Mouse (Mus musculus) embryonic facial prominence, embryonic 10.5 days (tissue): ENCODE results near the gene Gpr161. TPM values are rescaled to one million over a fixed set of nuclear protein-coding genes. Genes with fewer than 3 reads are reported as not detected.

ENCODE experiments used
- DNase-seq: peaks from one replicate; pipeline ENCODE4 v3.0.0-alpha.2; 2017; ENCODE audit warnings: low spot score
- H3K27ac ChIP-seq: fragments of 300-500 bp; sonication (generic); replicated peaks from 2 replicates; pipeline ENCODE4 v1.5.1; 2016; ENCODE audit warnings: mild to moderate bottlenecking
- H3K27me3 ChIP-seq: fragments of 300-500 bp; sonication (generic); replicated peaks from 2 replicates; pipeline ENCODE4 v1.6.1; 2016; ENCODE audit warnings: low read depth, mild to moderate bottlenecking; ENCODE audit not compliant: poor library complexity, severe bottlenecking
- H3K36me3 ChIP-seq: fragments of 300-500 bp; sonication (generic); replicated peaks from 2 replicates; pipeline ENCODE4 v1.6.1; 2016; ENCODE audit warnings: mild to moderate bottlenecking, moderate library complexity
- H3K4me1 ChIP-seq: fragments of 300-500 bp; sonication (generic); 2 replicates; pipeline ENCODE4 v1.6.1; 2016
- H3K4me3 ChIP-seq: fragments of 300-500 bp; sonication (generic); 2 replicates; pipeline ENCODE4 v1.5.1; 2016; ENCODE audit warnings: mild to moderate bottlenecking, moderate library complexity
- H3K9me3 ChIP-seq: fragments of 300-500 bp; sonication (generic); 2 replicates; pipeline ENCODE4 v1.6.1; 2016; ENCODE audit warnings: mild to moderate bottlenecking
- WGBS: fragments of 180-500 bp; shearing (Covaris S2); methylation state at CpG from one replicate; pipeline ENCODE4 v1.1.7; 2016; 5-methylcytosine and 5-hydroxymethylcytosine counted together
- polyA plus RNA-seq: library from polyadenylated mRNA; unstranded; fragments of >200 nt; fragmentation: Nextera tagmentation; extraction: Ambion mirVana; gene quantifications from 2 replicates; pipeline ENCODE4 v1.2.1, GENCODE M21; 2016

Gene Gpr161
- polyA plus RNA-seq, 1 experiment from 2014 or later: 1.7 TPM

GRCm38 (mm10) chr1:165365057-165365456 lies 69.5 kb downstream of the Gpr161 start:
- 91% methylated on average over 3 of the region's 3 CpGs for WGBS
- Histone ChIP-seq H3K9me3 (no peaks in the 10 kb centered on the region), H3K27me3 (no peaks in the 10 kb centered on the region), H3K4me3 (no peak overlapping the region), H3K36me3 (no peaks in the 10 kb centered on the region), H3K4me1 (no peaks in the 10 kb centered on the region), H3K27ac (no peak overlapping the region)
- no peak for DNase-seq

- 92% methylated on average over 4 of the region's 4 CpGs for WGBS
- no peaks in the 10 kb centered on the region for H3K4me1 ChIP-seq
- no peak for DNase-seq
- H3K36me3 ChIP-seq: no peaks in the 10 kb centered on the region
- H3K4me3 ChIP-seq: no peak overlapping the region
- no peaks in the 10 kb centered on the region for H3K9me3 ChIP-seq
- no peaks in the 10 kb centered on the region for H3K27me3 ChIP-seq
- no peak overlapping the region for H3K27ac ChIP-seq
Observed at GRCm38 (mm10) chr1:165370990-165371389, 75.4 kb downstream of the Gpr161 start.

- Histone ChIP-seq H3K27me3 (no peaks in the 10 kb centered on the region), H3K27ac (no peak overlapping the region), H3K4me3 (no peak overlapping the region), H3K9me3 (no peaks in the 10 kb centered on the region), H3K36me3 (no peaks in the 10 kb centered on the region), H3K4me1 (no peaks in the 10 kb centered on the region)
- DNase-seq: peak; percentile 9
- WGBS: 67% methylated on average over 9 of the region's 9 CpGs
Observed at GRCm38 (mm10) chr1:165373839-165374238, 78.2 kb downstream of the Gpr161 start.

Other genes starting within 250 kb of the Gpr161 start
- not detected in 2 replicates for gene Tbx19, start 135.0 kb upstream of the Gpr161 start, polyA plus RNA-seq
- gene Sft2d2, start 101.4 kb upstream of the Gpr161 start, polyA plus RNA-seq: 11.8 and 12.1 TPM in 2 replicates
- gene Tiprl, start 58.8 kb upstream of the Gpr161 start, polyA plus RNA-seq: 94.8 and 105 TPM in 2 replicates
- 5.1 and 6.7 TPM in 2 replicates for gene Dcaf6, start 164.7 kb downstream of the Gpr161 start, polyA plus RNA-seq
- gene Mpc2, start 164.8 kb downstream of the Gpr161 start, polyA plus RNA-seq: 80.8 and 86.6 TPM in 2 replicates
- gene Adcy10, start 189.4 kb downstream of the Gpr161 start, polyA plus RNA-seq: 0.13 TPM in 1 of 2 replicates, not detected in the other